Mouse (Mus musculus): ENCODE data around the gene Smim23. TPM values are rescaled to one million over a fixed set of nuclear protein-coding genes. Genes with fewer than 3 reads are reported as not detected.

The Smim23 gene
- total and polyA plus RNA-seq, 3 experiments, result not detected

- no peak for DNase-seq (ENCODE audit: low read depth, low spot score)
- no peaks in the 10 kb centered on the region for H3K9me3 ChIP-seq (replicated peaks; ENCODE audit: insufficient read depth, low read length)
- H3K4me3 ChIP-seq (ENCODE audit: control insufficient read depth in 1 of 2, insufficient read depth in 1 of 2, low read depth in 2 of 2, low read length in 2 of 2), result no peak overlapping the region
- H3K4me1 ChIP-seq (ENCODE audit: control insufficient read depth in 1 of 2, insufficient read depth in 2 of 2, low read length in 2 of 2), result no peaks in the 10 kb centered on the region
- H3K79me2 ChIP-seq (ENCODE audit: control insufficient read depth, insufficient read depth, low read length, poor library complexity), result no peaks in the 10 kb centered on the region
- H3K36me3 ChIP-seq (ENCODE audit: control insufficient read depth in 1 of 2, insufficient read depth in 2 of 2, low read length in 2 of 2), result no peaks in the 10 kb centered on the region
- no peaks in the 10 kb centered on the region; a peak in 1 of 4 replicates for H3K27me3 ChIP-seq (ENCODE audit: control insufficient read depth in 1 of 2, insufficient read depth in 2 of 2, low read length in 2 of 2)
- H3K27ac ChIP-seq (ENCODE audit: control insufficient read depth, low read depth, low read length), result no peak overlapping the region
- TF ChIP-seq E2F4 (IDR thresholded peaks at IDR 0.05; ENCODE audit: borderline replicate concordance, low read depth, low read length) (no peak), GATA1 (IDR thresholded peaks at IDR 0.05; ENCODE audit: low read depth, low read length) (no peak), ZMIZ1 (IDR thresholded peaks at IDR 0.05; ENCODE audit: low read depth, low read length) (no peak), CTCF (IDR thresholded peaks at IDR 0.05 in 2 of 3, conservative IDR thresholded peaks at IDR 0.05 in 1 of 3; ENCODE audit: control insufficient read depth in 1 of 3, insufficient read depth in 1 of 3, low read depth in 2 of 3, low read length in 3 of 3, poor library complexity in 1 of 3, severe bottlenecking in 1 of 3) (no peak), TBP (IDR thresholded peaks at IDR 0.05; ENCODE audit: low read depth, low read length) (no peak), ZNF384 (IDR thresholded peaks at IDR 0.05; ENCODE audit: low read depth, low read length) (no peak), TCF12 (IDR thresholded peaks at IDR 0.05; ENCODE audit: low read depth, low read length) (no peak), HCFC1 (IDR thresholded peaks at IDR 0.05; ENCODE audit: low read depth, low read length) (no peak), MYB (IDR thresholded peaks at IDR 0.05; ENCODE audit: low read depth, low read length) (no peak), KAT2A (conservative IDR thresholded peaks at IDR 0.05; ENCODE audit: low read depth, low read length) (no peak), MEF2A (IDR thresholded peaks at IDR 0.05; ENCODE audit: extremely low read depth, insufficient replicate concordance, low read depth, low read length, poor library complexity, severe bottlenecking) (no peak), USF2 (IDR thresholded peaks at IDR 0.05; ENCODE audit: borderline replicate concordance in 1 of 2, insufficient read depth in 1 of 2, low read depth in 1 of 2, low read length in 2 of 2) (no peak), CHD2 (IDR thresholded peaks at IDR 0.05; ENCODE audit: low read length) (no peak), CHD1 (IDR thresholded peaks at IDR 0.05; ENCODE audit: low read depth, low read length) (no peak), ZC3H11A (IDR thresholded peaks at IDR 0.05; ENCODE audit: low read depth, low read length) (no peak), JUND (IDR thresholded peaks at IDR 0.05; ENCODE audit: low read depth, low read length) (no peak), SMC3 (IDR thresholded peaks at IDR 0.05; ENCODE audit: low read depth, low read length) (no peak), GABPA (IDR thresholded peaks at IDR 0.05; ENCODE audit: low read depth, low read length) (no peak), NRF1 (IDR thresholded peaks at IDR 0.05; ENCODE audit: insufficient read depth, low read depth, low read length, poor library complexity, severe bottlenecking) (no peak), TAL1 (IDR thresholded peaks at IDR 0.05; ENCODE audit: low read length) (no peak)
- H3K9ac ChIP-seq (ENCODE audit: control insufficient read depth, low read depth, low read length, poor library complexity, severe bottlenecking), result no peak overlapping the region
These were observed 6.8 kb downstream of the Smim23 start for GRCm38 (mm10) chr11:32817566-32817965.

- Histone ChIP-seq H3K27ac (ENCODE audit: control insufficient read depth, low read depth, low read length) (no peak overlapping the region), H3K36me3 (ENCODE audit: control insufficient read depth in 1 of 2, insufficient read depth in 2 of 2, low read length in 2 of 2) (no peaks in the 10 kb centered on the region), H3K79me2 (ENCODE audit: control insufficient read depth, insufficient read depth, low read length, poor library complexity) (no peaks in the 10 kb centered on the region), H3K9ac (ENCODE audit: control insufficient read depth, low read depth, low read length, poor library complexity, severe bottlenecking) (no peak overlapping the region), H3K4me1 (ENCODE audit: control insufficient read depth in 1 of 2, insufficient read depth in 2 of 2, low read length in 2 of 2) (no peaks in the 10 kb centered on the region), H3K9me3 (replicated peaks; ENCODE audit: insufficient read depth, low read length) (no peaks in the 10 kb centered on the region), H3K27me3 (ENCODE audit: control insufficient read depth in 1 of 2, insufficient read depth in 2 of 2, low read length in 2 of 2) (peaks cover 0 to 1% of the 10 kb centered on the region in 2 experiments; a peak in 1 of 4 replicates), H3K4me3 (ENCODE audit: control insufficient read depth in 1 of 2, insufficient read depth in 1 of 2, low read depth in 2 of 2, low read length in 2 of 2) (no peak overlapping the region)
- no peak for DNase-seq (ENCODE audit: low read depth, low spot score)
- TF ChIP-seq SIN3A (IDR thresholded peaks at IDR 0.05; ENCODE audit: low read length) (no peak), SMC3 (IDR thresholded peaks at IDR 0.05; ENCODE audit: low read depth, low read length) (no peak), TBP (IDR thresholded peaks at IDR 0.05; ENCODE audit: low read depth, low read length) (no peak), NELFE (IDR thresholded peaks at IDR 0.05; ENCODE audit: low read depth, low read length) (no peak), POLR2AphosphoS5 (IDR thresholded peaks at IDR 0.05; ENCODE audit: borderline replicate concordance, low read depth, low read length) (no peak), ZKSCAN1 (IDR thresholded peaks at IDR 0.05; ENCODE audit: low read depth, low read length) (no peak), MAZ (IDR thresholded peaks at IDR 0.05; ENCODE audit: low read depth, low read length) (no peak), RAD21 (IDR thresholded peaks at IDR 0.05; ENCODE audit: low read depth, low read length) (no peak), KAT2A (conservative IDR thresholded peaks at IDR 0.05; ENCODE audit: low read depth, low read length) (no peak)
These were observed 10.1 kb downstream of the Smim23 start for GRCm38 (mm10) chr11:32814286-32814685.
